Mouse (Mus musculus) cortical plate, adult 2 months (tissue): ENCODE measurements around the gene Ciita. TPM values are rescaled to one million over a fixed set of nuclear protein-coding genes. Genes with fewer than 3 reads are reported as not detected.
A peak's percentile ranks its signal among the peaks of the same experiment; 100 is the strongest.

Source experiments
- H3K27ac ChIP-seq: fragments of 200-500 bp; 2 replicates; pipeline ENCODE4 v1.5.1; 2012; ENCODE audit warnings: low read length, control low read depth, inconsistent platforms; ENCODE audit not compliant: insufficient read depth
- H3K4me1 ChIP-seq: fragments of 200-500 bp; 2 replicates; pipeline ENCODE4 v1.6.1; 2011; ENCODE audit warnings: low read length; ENCODE audit not compliant: control insufficient read depth, insufficient read depth
- H3K4me3 ChIP-seq: fragments of 200-500 bp; 2 replicates; pipeline ENCODE4 v1.5.1; 2011; ENCODE audit warnings: mild to moderate bottlenecking, low read length, control low read depth; ENCODE audit not compliant: insufficient read depth
- CTCF ChIP-seq: fragments of 200-500 bp; IDR thresholded peaks from 2 replicates; pipeline ENCODE4 v1.5.1; 2011; ENCODE audit warnings: mild to moderate bottlenecking, control low read depth, low read length; ENCODE audit not compliant: insufficient read depth; ENCODE audit errors: extremely low read depth
- POLR2A ChIP-seq: fragments of 200-500 bp; IDR thresholded peaks from 2 replicates; pipeline ENCODE4 v1.6.1; 2011; ENCODE audit warnings: mild to moderate bottlenecking, low read length, control low read depth; ENCODE audit not compliant: insufficient read depth; ENCODE audit errors: extremely low read depth
- polyA plus RNA-seq: library from polyadenylated mRNA; depleted of rRNA; stranded (reverse); fragments of >200 nt; gene quantifications from 2 replicates; pipeline ENCODE4 v1.2.3, GENCODE M21; 2012; rRNA removed

Ciita gene
- 0.06 and 0.08 TPM in 2 replicates for polyA plus RNA-seq

GRCm38 (mm10) chr16:10479857-10480256, at the start of gene Ciita:
Ciita (plus strand) TSS chr16:10480059.
- TF ChIP-seq CTCF (no peak), POLR2A (no peak)
- Histone ChIP-seq H3K4me3 (no peak within 1 kb of the TSS), H3K4me1 (no peaks in the 10 kb centered on the region), H3K27ac (no peak within 1 kb of the TSS)

GRCm38 (mm10) chr16:10431911-10432310, 47.9 kb upstream of the Ciita start:
- Histone ChIP-seq H3K4me1 (peaks cover 3% of the 10 kb centered on the region; the same call in 1 of the 2 replicates), H3K4me3 (no peak overlapping the region), H3K27ac (no peak overlapping the region)
- TF ChIP-seq POLR2A (no peak), CTCF (no peak)

GRCm38 (mm10) chr16:10432387-10432786, 47.5 kb upstream of the Ciita start:
- peaks cover 3% of the 10 kb centered on the region; the same call in 1 of the 2 replicates for H3K4me1 ChIP-seq
- no peak overlapping the region for H3K27ac ChIP-seq
- TF ChIP-seq POLR2A (no peak), CTCF (no peak)
- H3K4me3 ChIP-seq: no peak overlapping the region

GRCm38 (mm10) chr16:10433344-10433743, 46.5 kb upstream of the Ciita start:
- TF ChIP-seq POLR2A (no peak), CTCF (no peak)
- Histone ChIP-seq H3K27ac (no peak overlapping the region), H3K4me3 (no peak overlapping the region), H3K4me1 (peaks cover 3% of the 10 kb centered on the region; the same call in 1 of the 2 replicates)

GRCm38 (mm10) chr16:10436166-10436565, 43.7 kb upstream of the Ciita start:
- Histone ChIP-seq H3K27ac (no peak overlapping the region), H3K4me1 (peaks cover 5% of the 10 kb centered on the region), H3K4me3 (no peak overlapping the region)
- no peak for TF ChIP-seq POLR2A
- TF ChIP-seq CTCF: no peak

GRCm38 (mm10) chr16:10438055-10438454, 41.8 kb upstream of the Ciita start:
- no peak overlapping the region for H3K27ac ChIP-seq
- peaks cover 3% of the 10 kb centered on the region; the same call in 1 of the 2 replicates for H3K4me1 ChIP-seq
- TF ChIP-seq POLR2A: no peak
- H3K4me3 ChIP-seq: no peak overlapping the region

GRCm38 (mm10) chr16:10441328-10441727, 38.5 kb upstream of the Ciita start:
- Histone ChIP-seq H3K4me3 (no peak overlapping the region), H3K4me1 (peaks cover 6% of the 10 kb centered on the region), H3K27ac (no peak overlapping the region)
- TF ChIP-seq POLR2A (no peak), CTCF (no peak)

- H3K4me3 ChIP-seq: no peak overlapping the region
- H3K4me1 ChIP-seq: peaks cover 6% of the 10 kb centered on the region
- TF ChIP-seq CTCF (no peak), POLR2A (no peak)
- H3K27ac ChIP-seq: no peak overlapping the region
These were observed 38.1 kb upstream of the Ciita start for GRCm38 (mm10) chr16:10441761-10442160.

GRCm38 (mm10) chr16:10443723-10444122, 36.1 kb upstream of the Ciita start:
- H3K4me1 ChIP-seq: peaks cover 6% of the 10 kb centered on the region
- no peak overlapping the region for H3K27ac ChIP-seq
- TF ChIP-seq CTCF: no peak
- TF ChIP-seq POLR2A: no peak
- no peak overlapping the region for H3K4me3 ChIP-seq

GRCm38 (mm10) chr16:10446573-10447263, 33.1 kb upstream of the Ciita start:
- no peak for TF ChIP-seq CTCF
- no peak for TF ChIP-seq POLR2A
- no peak overlapping the region for H3K27ac ChIP-seq
- peaks cover 4% of the 10 kb centered on the region for H3K4me1 ChIP-seq
- peak overlapping the region; percentile 52 for H3K4me3 ChIP-seq

- H3K4me1 ChIP-seq: peaks cover 4% of the 10 kb centered on the region
- H3K27ac ChIP-seq: no peak within 1 kb of the TSS
- TF ChIP-seq CTCF (no peak), POLR2A (peak; percentile 97)
- peak within 1 kb of the TSS; percentile 52 for H3K4me3 ChIP-seq
These were observed 32.6 kb upstream of the Ciita start, which contains the start of gene Tvp23a for GRCm38 (mm10) chr16:10447264-10447594. Tvp23a (minus strand) TSS chr16:10447362.
